Mouse (Mus musculus) testis, adult 2 months (tissue): ENCODE measurements around the gene Mat2a. TPM values are rescaled to one million over a fixed set of nuclear protein-coding genes. Genes with fewer than 3 reads are reported as not detected.

Experiments used
- H3K27ac ChIP-seq: fragments of 200-500 bp; 2 replicates; pipeline ENCODE4 v1.5.1; 2012; ENCODE audit warnings: low read depth, low read length; ENCODE audit not compliant: control insufficient read depth, insufficient read depth
- H3K27me3 ChIP-seq: fragments of 200-500 bp; 2 replicates; pipeline ENCODE4 v1.6.1; 2012; ENCODE audit warnings: mild to moderate bottlenecking, low read length, moderate library complexity; ENCODE audit not compliant: control insufficient read depth, insufficient read depth
- H3K36me3 ChIP-seq: fragments of 200-500 bp; 2 replicates; pipeline ENCODE4 v1.6.1; 2012; ENCODE audit warnings: mild to moderate bottlenecking, low read length; ENCODE audit not compliant: control insufficient read depth, insufficient read depth
- H3K4me1 ChIP-seq: fragments of 200-500 bp; 2 replicates; pipeline ENCODE4 v1.6.1; 2012; ENCODE audit warnings: low read length; ENCODE audit not compliant: control insufficient read depth, insufficient read depth
- H3K4me3 ChIP-seq: fragments of 200-500 bp; 2 replicates; pipeline ENCODE4 v1.5.1; 2012; ENCODE audit warnings: low read depth, mild to moderate bottlenecking, low read length, moderate library complexity, mixed read lengths; ENCODE audit not compliant: control insufficient read depth
- CTCF ChIP-seq: fragments of 200-500 bp; IDR thresholded peaks from 2 replicates; pipeline ENCODE4 v1.5.1; 2012; ENCODE audit warnings: low read depth, mild to moderate bottlenecking, inconsistent platforms, low read length, moderate library complexity; ENCODE audit not compliant: control insufficient read depth, insufficient read depth, insufficient replicate concordance
- POLR2A ChIP-seq: fragments of 200-500 bp; IDR thresholded peaks from 2 replicates; pipeline ENCODE4 v1.6.1; 2012; ENCODE audit warnings: low read depth, mild to moderate bottlenecking, inconsistent platforms, low read length, moderate library complexity; ENCODE audit not compliant: control insufficient read depth
- polyA plus RNA-seq: library from polyadenylated mRNA; depleted of rRNA; stranded (reverse); fragments of >200 nt; gene quantifications from 2 replicates; pipeline ENCODE4 v1.2.3, GENCODE M21; 2012; rRNA removed

The Mat2a gene
- polyA plus RNA-seq, 1 experiment, result 67.4 TPM

DNA sequence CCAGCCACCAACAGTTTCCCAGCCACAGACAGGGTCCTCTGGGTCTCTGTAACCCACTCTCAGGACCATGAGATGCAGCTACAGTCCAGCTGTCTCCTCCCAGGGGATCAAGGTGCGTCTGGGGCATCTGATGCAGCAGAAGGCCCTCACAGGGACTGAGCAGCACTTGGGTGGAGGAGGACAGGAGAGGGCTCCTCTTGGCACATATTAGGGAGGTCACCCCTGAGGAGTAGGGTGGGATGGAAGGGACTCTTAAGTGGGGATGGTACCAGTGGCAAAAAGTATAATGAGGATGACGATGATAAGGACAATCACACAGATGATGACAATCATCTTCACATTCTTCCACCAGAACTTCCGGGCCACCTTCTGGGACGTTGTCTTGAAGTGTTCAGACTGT lies 54.1 kb downstream of the Mat2a start:
- Histone ChIP-seq H3K27ac (no peak overlapping the region), H3K27me3 (peaks cover 1% of the 10 kb centered on the region; the same call in 1 of the 2 replicates), H3K4me1 (peaks cover 11% of the 10 kb centered on the region), H3K4me3 (no peak overlapping the region), H3K36me3 (no peaks in the 10 kb centered on the region)
- TF ChIP-seq POLR2A (no peak), CTCF (no peak)

- Histone ChIP-seq H3K36me3 (no peaks in the 10 kb centered on the region), H3K27ac (no peak overlapping the region), H3K4me1 (peaks cover 10% of the 10 kb centered on the region), H3K4me3 (no peak overlapping the region), H3K27me3 (peaks cover 2% of the 10 kb centered on the region; the same call in 1 of the 2 replicates)
- TF ChIP-seq POLR2A, result no peak
These were observed 55.4 kb downstream of the Mat2a start for GRCm38 (mm10) chr6:72383952-72384351.

DNA sequence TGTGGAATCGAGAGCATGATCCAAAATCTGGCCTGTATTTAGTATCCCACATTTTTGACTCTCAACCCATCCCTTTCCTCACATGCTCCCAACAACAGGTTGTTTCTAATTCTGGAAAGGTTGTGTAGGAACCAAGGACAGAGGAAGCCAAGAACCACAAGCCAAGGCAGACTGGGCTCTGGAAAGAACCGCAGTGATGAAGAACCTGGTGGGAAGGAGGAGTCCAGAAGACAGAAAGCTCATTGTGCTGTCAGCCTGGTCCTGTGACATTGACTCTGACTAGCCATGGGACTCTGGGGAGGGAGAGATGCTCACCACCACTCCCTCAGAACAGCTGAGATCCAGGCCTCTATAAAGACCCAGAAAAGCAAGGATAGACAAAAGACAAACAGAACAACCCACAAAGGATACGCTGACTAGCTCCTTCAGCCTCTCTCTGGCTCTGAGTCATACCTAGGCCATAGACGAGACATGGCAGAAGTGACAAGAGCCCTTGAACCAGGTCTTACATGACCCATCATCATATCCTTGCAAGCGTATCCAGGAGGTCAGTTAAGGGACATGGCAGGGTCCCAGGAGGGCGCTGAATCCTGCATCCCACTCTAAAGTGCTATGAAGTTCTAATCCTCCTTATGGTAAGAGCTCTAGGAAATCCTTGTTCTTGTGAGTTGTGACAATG lies 56.1 kb downstream of the Mat2a start:
- H3K27me3 ChIP-seq, result peaks cover 2% of the 10 kb centered on the region; the same call in 1 of the 2 replicates
- H3K4me1 ChIP-seq, result peaks cover 10% of the 10 kb centered on the region
- no peak overlapping the region for H3K4me3 ChIP-seq
- H3K27ac ChIP-seq, result no peak overlapping the region
- no peak for TF ChIP-seq POLR2A
- no peak for TF ChIP-seq CTCF
- no peaks in the 10 kb centered on the region for H3K36me3 ChIP-seq

Other genes starting within 250 kb of the Mat2a start
- 390 and 420 TPM in 2 replicates for gene Atoh8, start 204.0 kb downstream of the Mat2a start, polyA plus RNA-seq
- gene Sftpb, start 134.9 kb downstream of the Mat2a start, polyA plus RNA-seq, result 0.06 and 0.16 TPM in 2 replicates
- 29.0 and 29.3 TPM in 2 replicates for gene Usp39, start 94.4 kb downstream of the Mat2a start, polyA plus RNA-seq
- gene 0610030E20Rik, start 92.2 kb downstream of the Mat2a start, polyA plus RNA-seq, result 19.6 and 21.5 TPM in 2 replicates
- gene Tmem150a, start 84.1 kb downstream of the Mat2a start, polyA plus RNA-seq, result 6.6 and 8.7 TPM in 2 replicates
- 284 and 298 TPM in 2 replicates for gene Rnf181, start 72.6 kb downstream of the Mat2a start, polyA plus RNA-seq
- gene Vamp5, start 59.1 kb downstream of the Mat2a start, polyA plus RNA-seq, result 25.8 and 26.6 TPM in 2 replicates
- 14.8 and 16.0 TPM in 2 replicates for gene Vamp8, start 48.9 kb downstream of the Mat2a start, polyA plus RNA-seq
- 4.0 and 4.1 TPM in 2 replicates for gene Ggcx, start 25.2 kb downstream of the Mat2a start, polyA plus RNA-seq
- gene Sh2d6, start 82.1 kb upstream of the Mat2a start, polyA plus RNA-seq, result 76.8 and 77.0 TPM in 2 replicates
- gene Capg, start 104.8 kb upstream of the Mat2a start, polyA plus RNA-seq, result 1.3 and 4.1 TPM in 2 replicates
- gene Elmod3, start 158.9 kb upstream of the Mat2a start, polyA plus RNA-seq, result 40.2 and 46.0 TPM in 2 replicates
- 9.4 and 11.0 TPM in 2 replicates for gene Retsat, start 158.9 kb upstream of the Mat2a start, polyA plus RNA-seq
- 21.4 and 29.8 TPM in 2 replicates for gene Tgoln1, start 177.4 kb upstream of the Mat2a start, polyA plus RNA-seq